Mouse (Mus musculus) cerebellum, adult 2 months (tissue): ENCODE measurements around the gene Pde10a.

Source experiments
- CTCF ChIP-seq: fragments of 200-500 bp; IDR thresholded peaks from 2 replicates; pipeline ENCODE4 v1.5.1; 2011; ENCODE audit warnings: low read depth, mild to moderate bottlenecking, control low read depth, low read length, moderate library complexity, borderline replicate concordance; ENCODE audit not compliant: insufficient read depth
- POLR2A ChIP-seq: fragments of 200-500 bp; IDR thresholded peaks from 2 replicates; pipeline ENCODE4 v1.6.1; 2011; ENCODE audit warnings: low read length, control low read depth, borderline replicate concordance; ENCODE audit not compliant: insufficient read depth

- no peak for TF ChIP-seq CTCF
- TF ChIP-seq POLR2A, result no peak
Observed at GRCm38 (mm10) chr17:8479493-8480128, 45.6 kb upstream of the Pde10a start.
